Mouse (Mus musculus): ENCODE measurements around the gene Vdac2.

Vdac2 gene

GRCm38 (mm10) chr14:21851996-21852791 is 27.2 kb downstream of the Vdac2 start:
- no peak for DNase-seq (ENCODE audit: low spot score)

- peak; percentile 75 for DNase-seq (ENCODE audit: low spot score)
Observed at GRCm38 (mm10) chr14:21853456-21854109, 28.5 kb downstream of the Vdac2 start.

DNA sequence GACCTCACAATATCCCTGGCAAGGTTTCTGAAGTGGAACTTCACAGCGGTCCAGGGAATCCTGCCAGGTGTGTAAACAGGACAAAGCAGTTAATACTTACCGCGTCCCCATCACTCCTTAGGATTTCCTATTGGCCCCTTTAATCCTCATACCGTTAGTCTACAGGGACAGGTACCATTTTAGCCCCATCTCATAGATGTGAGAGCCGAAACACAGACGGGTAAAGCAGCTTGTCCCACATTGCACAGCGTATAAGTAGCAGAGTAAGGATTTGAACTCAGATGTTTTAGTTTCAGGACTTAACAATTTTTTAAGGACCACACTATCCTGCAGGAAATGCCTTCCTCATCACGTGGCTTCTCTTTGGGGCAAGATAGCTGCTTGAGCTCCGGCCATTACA is 29.2 kb downstream of the Vdac2 start:
- no peak for DNase-seq (ENCODE audit: low spot score)

GRCm38 (mm10) chr14:21855961-21856360 is 30.9 kb downstream of the Vdac2 start:
- DNase-seq (ENCODE audit: low spot score), result no peak

- DNase-seq (ENCODE audit: low spot score), result no peak
Observed at GRCm38 (mm10) chr14:21856886-21857285, 31.8 kb downstream of the Vdac2 start.

- no peak for DNase-seq (ENCODE audit: low spot score)
Observed at GRCm38 (mm10) chr14:21866291-21866690, 41.3 kb downstream of the Vdac2 start.

DNA sequence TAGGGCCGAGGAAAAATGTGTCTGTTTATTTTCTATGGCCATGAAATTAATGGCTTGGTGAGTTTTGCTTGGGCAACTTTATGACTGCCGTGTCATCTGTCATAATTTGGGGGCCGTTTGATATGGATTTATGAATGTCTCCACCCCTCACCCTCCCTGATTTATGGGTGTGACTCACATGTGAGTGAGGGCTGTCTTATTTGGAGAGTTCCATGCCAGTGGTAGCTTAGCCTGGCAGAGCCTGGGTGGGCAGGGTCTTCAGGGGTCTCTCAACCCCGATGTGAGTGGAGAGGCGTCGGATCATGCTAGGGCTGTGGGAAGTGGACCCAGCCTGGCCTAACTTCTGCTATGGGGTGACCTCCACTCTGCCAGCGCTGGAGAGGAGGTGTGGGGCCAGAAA is 41.8 kb downstream of the Vdac2 start:
- DNase-seq (ENCODE audit: low spot score), result no peak

- no peak for DNase-seq (ENCODE audit: low spot score)
Observed at GRCm38 (mm10) chr14:21890430-21890829, 65.4 kb downstream of the Vdac2 start.

- no peak for DNase-seq (ENCODE audit: low spot score)
Observed at GRCm38 (mm10) chr14:21891581-21892340, 66.7 kb downstream of the Vdac2 start.

GRCm38 (mm10) chr14:21892341-21892659 is 67.3 kb downstream of the Vdac2 start:
- DNase-seq (ENCODE audit: low spot score), result no peak

All from T-cell, adult 2 months (primary cell).